ENCODE assay signal across 12 mouse cellular contexts in the genomic region with DNA sequence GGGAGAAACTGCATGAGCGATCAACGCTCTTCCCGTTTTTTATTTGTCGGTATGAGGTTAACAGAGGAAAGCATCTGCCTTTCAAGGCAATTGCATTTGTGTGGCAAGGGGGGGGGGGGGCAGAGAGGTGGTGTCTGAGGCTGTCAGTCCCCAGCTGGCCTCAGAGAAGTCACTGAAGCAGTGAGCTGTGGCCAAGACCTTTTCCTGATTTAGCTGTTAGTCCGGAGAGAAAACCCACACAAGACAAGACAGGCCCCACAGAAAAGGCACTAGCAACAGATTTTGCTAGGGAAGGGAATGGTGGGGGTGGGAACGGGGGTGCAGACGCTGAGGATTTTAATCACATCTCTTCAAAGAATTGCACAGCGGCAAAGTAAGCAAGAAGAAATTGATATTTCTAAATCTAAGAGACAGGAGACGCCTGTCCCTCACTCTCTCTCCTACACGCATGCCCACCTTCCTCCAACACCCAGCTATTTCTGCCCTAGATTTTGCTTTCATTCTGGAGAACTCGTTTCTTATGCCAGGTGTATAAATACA. TPM values are rescaled to one million over a fixed set of nuclear protein-coding genes. Genes with fewer than 3 reads are reported as not detected.
DNase-seq lines count a peak whose midpoint lies in the region; ATAC-seq and TF ChIP-seq lines count a peak whose summit lies in the region.
"Had no signal": no experiment of that assay in that cellular context is flagged by ENCODE, and none has a peak within 500 bp of the region (broad histone marks: within the 10 kb centered on the region; RNA-seq: fewer than 3 reads in every experiment).

No protein-coding gene starts in this region.

- H3K27me3 ChIP-seq in kidney, embryonic 15.5 days: no peaks in the 10 kb centered on the region
- no peaks in the 10 kb centered on the region for H3K27me3 ChIP-seq in hindbrain, postnatal 0 days (ENCODE audit: insufficient read depth, low read length)
- no peaks in the 10 kb centered on the region for H3K27me3 ChIP-seq in midbrain, postnatal 0 days (ENCODE audit: insufficient read depth, low read length)
- H3K27me3 ChIP-seq: limb, embryonic 13.5 days; lung, embryonic 15.5 days had no signal

- 32% methylated on average over 11 of the region's 11 CpGs for WGBS in kidney, embryonic 15.5 days
- 52% methylated on average over 11 of the region's 11 CpGs for WGBS in hindbrain, postnatal 0 days
- WGBS in midbrain, postnatal 0 days: 35% methylated on average over 11 of the region's 11 CpGs

- no peak for TF ChIP-seq CTCF in hindbrain, postnatal 0 days (IDR thresholded peaks at IDR 0.05; ENCODE audit: low read depth)
- no peak for TF ChIP-seq CTCF in midbrain, postnatal 0 days (IDR thresholded peaks at IDR 0.05)

- no peaks in the 10 kb centered on the region for H3K9me3 ChIP-seq in kidney, embryonic 15.5 days (replicated peaks)
- no peaks in the 10 kb centered on the region for H3K9me3 ChIP-seq in hindbrain, postnatal 0 days (ENCODE audit: low read length)
- no peaks in the 10 kb centered on the region for H3K9me3 ChIP-seq in midbrain, postnatal 0 days (ENCODE audit: low read length)
- H3K9me3 ChIP-seq: limb, embryonic 13.5 days; lung, embryonic 15.5 days had no signal

- H3K4me1 ChIP-seq in kidney, embryonic 15.5 days: peaks cover 41% of the 10 kb centered on the region
- H3K4me1 ChIP-seq in hindbrain, postnatal 0 days (ENCODE audit: insufficient read depth, low read length): no peaks in the 10 kb centered on the region
- no peaks in the 10 kb centered on the region for H3K4me1 ChIP-seq in midbrain, postnatal 0 days (ENCODE audit: insufficient read depth, low read length)

- H3K4me3 ChIP-seq in kidney, embryonic 15.5 days (replicated peaks): no peak overlapping the region
- H3K4me3 ChIP-seq in hindbrain, postnatal 0 days (ENCODE audit: low read length): no peak overlapping the region
- H3K4me3 ChIP-seq in midbrain, postnatal 0 days (ENCODE audit: low read depth, low read length): no peak overlapping the region
- H3K4me3 ChIP-seq: limb, embryonic 13.5 days; lung, embryonic 15.5 days had no signal

- no peak for DNase-seq in kidney, postnatal 14 days
- peak; percentile 31 for DNase-seq in right cerebral cortex, postnatal 25 days
- DNase-seq in right cerebral cortex, postnatal 4 days: no peak
- no peak for DNase-seq in hindbrain, postnatal 0 days (ENCODE audit: low spot score)
- no peak for DNase-seq in midbrain, postnatal 0 days (ENCODE audit: low spot score)
- no peak for DNase-seq in cerebellum, postnatal 14 days
- DNase-seq in natural killer cell, adult 2 months (ENCODE audit: low spot score in 2 of 2): no peak
- DNase-seq: adrenal gland, postnatal 10 days; cerebellum, adult 11 months had no signal

- peak overlapping the region; percentile 34 for H3K4me2 ChIP-seq in kidney, embryonic 15.5 days
- no peak overlapping the region for H3K4me2 ChIP-seq in hindbrain, postnatal 0 days (ENCODE audit: low read depth, low read length)
- H3K4me2 ChIP-seq in midbrain, postnatal 0 days (ENCODE audit: low read depth, low read length, poor library complexity, severe bottlenecking): peak overlapping the region; percentile 1; the same call in 1 of the 2 replicates
- H3K4me2 ChIP-seq: limb, embryonic 13.5 days; lung, embryonic 15.5 days had no signal

- peak overlapping the region; percentile 37 for H3K27ac ChIP-seq in kidney, embryonic 15.5 days
- H3K27ac ChIP-seq in hindbrain, postnatal 0 days: peak overlapping the region; percentile 23; the same call in 1 of the 2 replicates
- H3K27ac ChIP-seq in midbrain, postnatal 0 days (ENCODE audit: low read depth, low read length): no peak overlapping the region; the same call in 1 of the 2 replicates
- H3K27ac ChIP-seq: limb, embryonic 13.5 days; lung, embryonic 15.5 days had no signal

- no peak overlapping the region for H3K9ac ChIP-seq in kidney, embryonic 15.5 days
- no peak overlapping the region for H3K9ac ChIP-seq in hindbrain, postnatal 0 days (replicated peaks; ENCODE audit: low read length)
- H3K9ac ChIP-seq in midbrain, postnatal 0 days (replicated peaks; ENCODE audit: low read length, poor library complexity, severe bottlenecking): no peak overlapping the region
- H3K9ac ChIP-seq: limb, embryonic 13.5 days; lung, embryonic 15.5 days had no signal

- H3K36me3 ChIP-seq in kidney, embryonic 15.5 days: no peaks in the 10 kb centered on the region
- no peaks in the 10 kb centered on the region for H3K36me3 ChIP-seq in hindbrain, postnatal 0 days (ENCODE audit: insufficient read depth, low read length)
- no peaks in the 10 kb centered on the region for H3K36me3 ChIP-seq in midbrain, postnatal 0 days (ENCODE audit: insufficient read depth, low read length)
- H3K36me3 ChIP-seq: limb, embryonic 13.5 days; lung, embryonic 15.5 days had no signal

- peak; percentile 69 for ATAC-seq in kidney, embryonic 15.5 days (replicated peaks; ENCODE audit: low FRiP score)
- ATAC-seq in hindbrain, postnatal 0 days: peak; percentile 52; the same call in 1 of the 2 replicates
- no peak for ATAC-seq in midbrain, postnatal 0 days (ENCODE audit: low FRiP score)

RNA-seq across cellular contexts. Expression of gene Man1a2, which starts 19.9 kb away (rescaled TPM):
- polyA plus RNA-seq in kidney, embryonic 15.5 days (2015; fragmentation: Nextera tagmentation; extraction: Ambion mirVana): 67.2 and 75.3 TPM in 2 replicates
- total RNA-seq in hindbrain, postnatal 0 days (2014; rRNA removed): 44.3 and 49.0 TPM in 2 replicates
- 73.2 and 88.3 TPM in 2 replicates for polyA plus RNA-seq in hindbrain, postnatal 0 days (2015; fragmentation: Nextera tagmentation; extraction: Ambion mirVana)
- total RNA-seq in midbrain, postnatal 0 days (2014; rRNA removed): 51.5 and 62.7 TPM in 2 replicates
- 42.6 and 70.7 TPM in 2 replicates for polyA plus RNA-seq in midbrain, postnatal 0 days (2015; fragmentation: Nextera tagmentation; extraction: Ambion mirVana)
